Mouse (Mus musculus): Measurements from ENCODE around the gene Rnf212b. TPM values are rescaled to one million over a fixed set of nuclear protein-coding genes. Genes with fewer than 3 reads are reported as not detected.

Rnf212b gene
- total RNA-seq, 2 experiments from 2014 or later, result not detected

Other genes with a start within 250 kb of the Rnf212b start
- 10 to 100 TPM; 10.2 to 10.7 TPM for gene Ajuba, start 236.6 kb upstream of the Rnf212b start, total RNA-seq (2021)
- 1 to 10 TPM; 5.0 to 6.0 TPM for gene 4931414P19Rik, start 208.1 kb upstream of the Rnf212b start, total RNA-seq (2021)
- 100 to 1,000 TPM; 186 to 196 TPM for gene Psmb5, start 196.1 kb upstream of the Rnf212b start, total RNA-seq (2021)
- gene Psmb11, start 192.7 kb upstream of the Rnf212b start, total RNA-seq (2021), result 1 to 10 TPM in 1 of 2 experiments, not detected in 1; 1.1 TPM
- gene Gm17606, start 173.2 kb upstream of the Rnf212b start, total RNA-seq (2021), result not detected
- gene Cdh24, start 172.8 kb upstream of the Rnf212b start, total RNA-seq (2021), result 1 to 10 TPM; 1.1 to 1.6 TPM
- 10 to 100 TPM; 17.2 to 18.6 TPM for gene 1700123O20Rik, start 127.9 kb upstream of the Rnf212b start, total RNA-seq (2021)
- 100 to 1,000 TPM; 105 to 106 TPM for gene Acin1, start 127.2 kb upstream of the Rnf212b start, total RNA-seq (2021)
- not detected for gene Gm29776, start 115.3 kb upstream of the Rnf212b start, total RNA-seq (2021)
- not detected for gene Cebpe, start 102.0 kb upstream of the Rnf212b start, total RNA-seq (2021)
- gene Slc7a8, start 32.2 kb upstream of the Rnf212b start, total RNA-seq (2021), result 1 to 10 TPM; 3.2 to 3.7 TPM
- gene Homez, start 56.8 kb downstream of the Rnf212b start, total RNA-seq (2021), result 1 to 10 TPM; 6.7 to 8.6 TPM
- gene Ppp1r3e, start 63.4 kb downstream of the Rnf212b start, total RNA-seq (2021), result 1 to 10 TPM; 2.8 to 5.2 TPM
- 10 to 100 TPM; 35.1 to 39.2 TPM for gene Bcl2l2, start 69.2 kb downstream of the Rnf212b start, total RNA-seq (2021)
- gene Gm20521, start 69.3 kb downstream of the Rnf212b start, total RNA-seq (2021), result 1 to 10 TPM; 4.1 to 8.1 TPM
- gene Pabpn1, start 78.4 kb downstream of the Rnf212b start, total RNA-seq (2021), result 10 to 100 TPM; 66.9 to 77.6 TPM
- 1 to 10 TPM; 3.4 to 5.6 TPM for gene Slc22a17, start 99.0 kb downstream of the Rnf212b start, total RNA-seq (2021)
- 1 to 10 TPM; 4.1 to 4.6 TPM for gene Efs, start 112.0 kb downstream of the Rnf212b start, total RNA-seq (2021)
- not detected for gene Il25, start 118.6 kb downstream of the Rnf212b start, total RNA-seq (2021)
- under 1 TPM; 0.49 to 0.60 TPM for gene Cmtm5, start 122.1 kb downstream of the Rnf212b start, total RNA-seq (2021)
- gene Myh6, start 152.8 kb downstream of the Rnf212b start, total RNA-seq (2021), result over 10,000 TPM; 23,215 to 24,603 TPM
- not detected for gene Gm17428, start 162.8 kb downstream of the Rnf212b start, total RNA-seq (2021)
- 1,000 to 10,000 TPM; 2,004 to 2,187 TPM for gene Myh7, start 180.5 kb downstream of the Rnf212b start, total RNA-seq (2021)
- gene Ngdn, start 201.3 kb downstream of the Rnf212b start, total RNA-seq (2021), result 10 to 100 TPM; 23.4 to 28.4 TPM